Mouse (Mus musculus) thymus, adult 2 months (tissue): Measurements from ENCODE around the gene Osm. TPM values are rescaled to one million over a fixed set of nuclear protein-coding genes. Genes with fewer than 3 reads are reported as not detected.

Source experiments
- DNase-seq: peaks from one replicate; pipeline ENCODE4 v3.0.0; 2021
- H3K27ac ChIP-seq: fragments of 200-500 bp; 2 replicates; pipeline ENCODE4 v1.5.1; 2012; ENCODE audit warnings: low read length, control low read depth; ENCODE audit not compliant: control insufficient read depth, insufficient read depth
- H3K27me3 ChIP-seq: fragments of 200-500 bp; 2 replicates; pipeline ENCODE4 v1.6.1; 2012; ENCODE audit warnings: mild to moderate bottlenecking, low read length, moderate library complexity, mixed read lengths; ENCODE audit not compliant: control insufficient read depth, insufficient read depth
- H3K36me3 ChIP-seq: fragments of 200-500 bp; 2 replicates; pipeline ENCODE4 v1.6.1; 2012; ENCODE audit warnings: mild to moderate bottlenecking, low read length, moderate library complexity; ENCODE audit not compliant: control insufficient read depth, insufficient read depth
- H3K4me1 ChIP-seq: fragments of 200-500 bp; replicated peaks from 2 replicates; pipeline ENCODE4 v1.6.1; 2012; ENCODE audit warnings: low read length; ENCODE audit not compliant: control insufficient read depth, insufficient read depth
- H3K4me3 ChIP-seq: fragments of 200-500 bp; 2 replicates; pipeline ENCODE4 v1.5.1; 2012; ENCODE audit warnings: mild to moderate bottlenecking, low read length, control low read depth, moderate library complexity; ENCODE audit not compliant: control insufficient read depth, insufficient read depth
- CTCF ChIP-seq: fragments of 200-500 bp; IDR thresholded peaks from 2 replicates; pipeline ENCODE4 v1.5.1; 2012; ENCODE audit warnings: mild to moderate bottlenecking, control low read depth, low read length, moderate library complexity, borderline replicate concordance; ENCODE audit not compliant: control insufficient read depth, poor library complexity, insufficient read depth; ENCODE audit errors: extremely low read depth
- POLR2A ChIP-seq: fragments of 200-500 bp; IDR thresholded peaks from 2 replicates; pipeline ENCODE4 v1.6.1; 2012; ENCODE audit warnings: mild to moderate bottlenecking, low read length, control low read depth, moderate library complexity; ENCODE audit not compliant: control insufficient read depth, poor library complexity, insufficient read depth; ENCODE audit errors: extremely low read depth
- WGBS: fragments of 180-500 bp; shearing (Covaris S2); methylation state at CpG from one replicate; pipeline ENCODE4 v1.1.7; 2018; 5-methylcytosine and 5-hydroxymethylcytosine counted together
- polyA plus RNA-seq: library from polyadenylated mRNA; depleted of rRNA; stranded (reverse); fragments of >200 nt; gene quantifications from 2 replicates; pipeline ENCODE4 v1.2.3, GENCODE M21; 2012

Osm gene
- polyA plus RNA-seq, 1 experiment: 5.8 TPM

DNA sequence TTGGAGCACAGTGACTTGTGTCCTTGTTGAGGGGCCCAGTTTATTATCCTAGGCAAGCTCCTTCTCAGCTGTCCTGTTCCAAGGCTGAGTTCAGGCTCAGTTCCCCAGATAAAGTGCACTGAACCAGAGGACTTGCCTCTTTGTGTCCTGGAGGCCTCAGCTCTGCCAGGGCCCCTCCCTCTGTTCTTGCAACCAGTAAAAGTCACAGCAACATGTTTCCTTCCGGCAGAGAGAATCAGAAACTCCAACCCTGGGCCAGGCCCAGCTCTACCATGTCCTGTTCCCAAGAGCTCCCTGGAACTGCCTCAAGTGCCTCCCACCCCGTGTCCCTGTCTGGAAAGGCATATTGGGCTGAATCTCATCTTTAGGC is 32.5 kb upstream of the Osm start:
- WGBS: 41% methylated on average over 2 of the region's 2 CpGs
- no peak for TF ChIP-seq CTCF
- TF ChIP-seq POLR2A: no peak
- Histone ChIP-seq H3K4me1 (peaks cover 34% of the 10 kb centered on the region), H3K4me3 (no peak overlapping the region), H3K27ac (peak overlapping the region; percentile 92), H3K36me3 (peaks cover 10% of the 10 kb centered on the region), H3K27me3 (no peaks in the 10 kb centered on the region)
- DNase-seq: peak; percentile 69

DNA sequence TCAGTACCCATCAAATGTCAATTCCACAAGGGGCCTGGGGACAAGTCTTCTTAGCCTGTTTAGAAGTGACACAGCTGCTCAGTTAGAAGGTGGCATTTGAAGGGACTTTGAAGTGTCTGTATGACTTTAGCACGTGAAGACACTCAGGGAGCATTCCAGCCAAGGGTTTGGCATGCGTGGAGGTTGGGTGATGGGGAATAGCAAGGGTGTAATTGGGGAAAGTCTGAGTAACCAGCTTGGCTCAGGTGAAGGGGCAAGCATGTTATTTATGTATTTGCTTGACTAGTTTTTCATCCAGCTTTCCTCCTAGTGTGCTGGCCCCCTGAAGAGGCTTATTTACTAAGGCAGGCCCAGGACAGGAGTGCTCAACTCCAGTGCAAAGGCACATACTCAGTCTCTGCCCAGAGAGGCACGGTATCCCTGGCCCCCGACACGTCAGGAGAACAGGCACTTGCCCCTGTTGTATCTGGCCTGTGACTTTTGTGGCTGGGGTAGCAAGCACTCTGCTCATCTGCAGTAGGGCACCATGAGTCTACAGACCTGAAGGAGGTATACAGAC is 31.0 kb upstream of the Osm start:
- 91% methylated on average over 5 of the region's 5 CpGs for WGBS
- H3K4me3 ChIP-seq: no peak overlapping the region
- no peak for DNase-seq
- H3K27ac ChIP-seq: no peak overlapping the region
- no peaks in the 10 kb centered on the region for H3K27me3 ChIP-seq
- TF ChIP-seq CTCF: no peak
- TF ChIP-seq POLR2A: no peak
- H3K4me1 ChIP-seq: peaks cover 34% of the 10 kb centered on the region
- peaks cover 16% of the 10 kb centered on the region for H3K36me3 ChIP-seq

DNA sequence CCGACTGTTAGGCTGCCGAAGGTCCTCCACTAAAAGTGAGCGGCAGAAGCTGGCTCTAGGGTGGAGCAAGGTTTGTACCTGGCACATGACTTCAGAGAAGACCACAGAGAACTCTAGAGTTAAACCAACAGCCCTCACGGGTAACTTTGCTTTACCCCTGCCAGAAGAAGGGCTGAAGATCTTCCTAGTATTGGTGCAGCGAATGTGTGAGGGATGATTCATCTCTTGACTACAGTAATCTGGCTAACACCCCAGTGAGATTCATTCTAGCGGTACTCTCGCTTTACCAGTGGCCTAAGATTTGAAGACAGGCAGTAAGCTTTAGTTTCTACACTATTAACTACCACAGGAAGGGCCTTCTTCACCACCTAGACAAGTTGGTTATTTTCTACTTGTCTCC is 30.3 kb upstream of the Osm start:
- H3K27me3 ChIP-seq: no peaks in the 10 kb centered on the region
- peaks cover 21% of the 10 kb centered on the region for H3K36me3 ChIP-seq
- TF ChIP-seq POLR2A (no peak), CTCF (no peak)
- no peak for DNase-seq
- WGBS: 82% methylated on average over 7 of the region's 7 CpGs
- no peak overlapping the region for H3K4me3 ChIP-seq
- H3K27ac ChIP-seq: no peak overlapping the region
- H3K4me1 ChIP-seq: peaks cover 34% of the 10 kb centered on the region

DNA sequence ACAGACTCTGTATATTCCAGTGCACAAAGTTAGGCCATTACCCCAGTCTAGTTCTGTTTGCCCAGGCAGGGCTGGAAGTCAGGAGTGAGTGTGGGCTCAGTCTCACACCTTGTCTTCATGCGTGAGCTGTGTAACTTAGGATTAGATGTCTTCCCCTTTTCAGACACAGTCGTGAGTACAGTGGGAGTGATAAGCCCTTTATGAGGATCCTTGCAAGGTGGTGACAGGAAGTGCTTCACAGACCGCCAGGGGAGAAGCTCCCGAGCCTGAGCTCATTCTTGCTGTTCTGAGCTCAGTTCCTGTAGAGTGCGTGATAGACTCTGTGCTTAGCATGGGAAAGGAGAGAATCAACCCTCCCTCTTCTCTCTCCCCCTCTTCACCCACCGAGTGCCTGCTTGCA is 29.7 kb upstream of the Osm start:
- DNase-seq: peak; percentile 41
- H3K36me3 ChIP-seq: peaks cover 21% of the 10 kb centered on the region
- H3K4me3 ChIP-seq: no peak overlapping the region

DNA sequence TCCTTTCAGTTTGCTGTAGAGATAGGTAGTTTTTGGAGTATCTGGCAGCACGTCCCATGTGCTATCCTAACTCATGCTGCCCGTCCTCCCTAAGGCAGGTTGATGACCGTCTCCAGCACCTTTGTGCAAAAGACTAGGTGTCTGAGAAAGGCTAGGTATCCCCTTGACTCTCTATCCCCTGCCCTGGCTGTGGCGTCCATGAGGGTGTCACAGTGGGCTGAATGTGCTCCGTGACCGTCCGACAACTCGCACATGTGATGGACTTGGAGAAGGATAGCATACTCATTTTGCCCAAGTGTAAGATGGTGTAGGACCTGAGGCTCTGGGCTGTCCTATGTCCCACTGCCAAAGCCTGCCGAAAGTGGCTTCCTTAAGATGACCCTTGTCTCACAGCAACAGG is 28.6 kb upstream of the Osm start:
- Histone ChIP-seq H3K27me3 (no peaks in the 10 kb centered on the region), H3K4me1 (peaks cover 29% of the 10 kb centered on the region), H3K4me3 (no peak overlapping the region), H3K27ac (no peak overlapping the region), H3K36me3 (peaks cover 21% of the 10 kb centered on the region)
- TF ChIP-seq POLR2A (no peak), CTCF (no peak)
- WGBS: 96% methylated on average over 9 of the region's 9 CpGs
- no peak for DNase-seq

More for the DNA sequence above, 29.7 kb upstream of the Osm start:
- Histone ChIP-seq H3K27ac (peak overlapping the region; percentile 33; the same call in 1 of the 2 replicates), H3K27me3 (no peaks in the 10 kb centered on the region), H3K4me1 (peaks cover 34% of the 10 kb centered on the region)
- no peak for TF ChIP-seq POLR2A
- no peak for TF ChIP-seq CTCF
- WGBS: 9% methylated on average over 6 of the region's 6 CpGs

DNA sequence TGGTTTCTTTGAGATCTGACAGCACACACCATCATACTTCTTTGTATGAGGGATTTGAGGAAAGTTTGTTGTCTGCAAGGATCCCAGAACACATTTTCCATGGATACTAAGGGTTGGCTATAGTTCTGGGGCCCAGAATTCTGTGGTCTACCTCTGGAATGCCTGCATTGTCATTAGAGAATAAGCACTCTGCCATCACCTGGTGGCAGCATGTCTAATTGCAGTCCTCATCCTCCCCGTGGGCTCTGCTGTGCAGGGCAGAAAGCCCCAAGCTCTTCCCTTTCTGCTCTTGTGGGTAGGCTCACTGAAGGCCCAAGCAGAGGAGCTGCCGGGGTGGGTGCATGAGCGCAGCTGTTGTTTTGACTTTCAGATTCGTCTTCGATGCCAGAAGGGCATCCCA is 26.7 kb upstream of the Osm start:
- 69% methylated on average over 5 of the region's 5 CpGs for WGBS
- peaks cover 24% of the 10 kb centered on the region for H3K4me1 ChIP-seq
- H3K27ac ChIP-seq: no peak overlapping the region
- H3K36me3 ChIP-seq: peaks cover 34% of the 10 kb centered on the region
- no peak for DNase-seq
- no peak for TF ChIP-seq CTCF
- no peak for TF ChIP-seq POLR2A
- no peak overlapping the region for H3K4me3 ChIP-seq
- no peaks in the 10 kb centered on the region for H3K27me3 ChIP-seq

DNA sequence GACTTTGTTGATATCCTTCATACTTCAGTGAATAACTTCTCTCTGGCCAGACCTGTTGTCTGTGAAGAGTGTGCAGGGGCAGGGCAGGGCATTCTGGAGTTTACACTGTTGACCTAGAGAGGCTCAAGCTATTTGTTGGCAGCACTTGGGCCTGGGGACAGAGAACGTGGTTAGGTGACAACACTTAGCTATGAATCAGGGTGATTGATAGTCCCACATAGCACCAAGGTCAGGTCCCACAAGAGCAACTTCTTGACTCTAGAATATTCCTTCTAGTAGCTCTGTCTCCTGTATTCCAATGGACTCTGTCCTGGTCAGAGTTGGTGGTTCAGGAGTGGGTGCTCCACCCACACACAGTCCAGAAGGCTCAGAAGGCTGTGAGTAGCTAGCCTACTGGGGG is 25.4 kb upstream of the Osm start:
- WGBS: 91% methylated on average over 1 of the region's 1 CpGs
- TF ChIP-seq CTCF (no peak), POLR2A (no peak)
- Histone ChIP-seq H3K36me3 (peaks cover 39% of the 10 kb centered on the region), H3K27me3 (no peaks in the 10 kb centered on the region), H3K4me1 (peaks cover 14% of the 10 kb centered on the region), H3K4me3 (no peak overlapping the region), H3K27ac (no peak overlapping the region)
- DNase-seq: no peak
